Mouse (Mus musculus): Measurements from ENCODE around the gene Parn.

- TF ChIP-seq POLR2A (IDR thresholded peaks at IDR 0.05; ENCODE audit: borderline replicate concordance, control insufficient read depth, low read depth, low read length): no peak
- no peak for TF ChIP-seq CTCF (IDR thresholded peaks at IDR 0.05; ENCODE audit: control insufficient read depth, insufficient read depth, low read length)
Measured at GRCm38 (mm10) chr16:13556446-13556845, 111.5 kb downstream of the Parn start.
